Mouse (Mus musculus) small intestine, adult 2 months (tissue): Measurements from ENCODE around the gene Epha3. TPM values are rescaled to one million over a fixed set of nuclear protein-coding genes. Genes with fewer than 3 reads are reported as not detected.

Experiments used
- H3K27ac ChIP-seq: fragments of 200-500 bp; 2 replicates; pipeline ENCODE4 v1.5.1; 2012; ENCODE audit warnings: low read depth, low read length, control low read depth, inconsistent platforms; ENCODE audit not compliant: insufficient read depth
- H3K27me3 ChIP-seq: fragments of 200-500 bp; 2 replicates; pipeline ENCODE4 v1.6.1; 2012; ENCODE audit warnings: mild to moderate bottlenecking, moderate library complexity, low read length, inconsistent platforms; ENCODE audit not compliant: control insufficient read depth, insufficient read depth
- H3K36me3 ChIP-seq: fragments of 200-500 bp; 2 replicates; pipeline ENCODE4 v1.6.1; 2012; ENCODE audit warnings: mild to moderate bottlenecking, low read length, control low read depth, inconsistent platforms; ENCODE audit not compliant: control insufficient read depth, insufficient read depth
- H3K4me1 ChIP-seq: fragments of 200-500 bp; 2 replicates; pipeline ENCODE4 v1.6.1; 2012; ENCODE audit warnings: low read length, inconsistent platforms, mixed read lengths; ENCODE audit not compliant: control insufficient read depth, insufficient read depth, insufficient read length
- H3K4me3 ChIP-seq: fragments of 200-500 bp; 2 replicates; pipeline ENCODE4 v1.5.1; 2012; ENCODE audit warnings: low read depth, mild to moderate bottlenecking, control low read depth, inconsistent platforms, low read length, moderate library complexity
- CTCF ChIP-seq: fragments of 200-500 bp; IDR thresholded peaks from 2 replicates; pipeline ENCODE4 v1.5.1; 2012; ENCODE audit warnings: low read depth, mild to moderate bottlenecking, control low read depth, inconsistent platforms, low read length, moderate library complexity, mixed read lengths; ENCODE audit not compliant: insufficient replicate concordance, insufficient read length; ENCODE audit errors: extremely low read depth
- POLR2A ChIP-seq: fragments of 200-500 bp; IDR thresholded peaks from 2 replicates; pipeline ENCODE4 v1.6.1; 2012; ENCODE audit warnings: low read depth, mild to moderate bottlenecking, control low read depth, inconsistent platforms, low read length, moderate library complexity
- WGBS: fragments of 180-500 bp; shearing (Covaris S2); methylation state at CpG from one replicate; pipeline ENCODE4 v1.1.7; 2018; 5-methylcytosine and 5-hydroxymethylcytosine counted together
- polyA plus RNA-seq: library from polyadenylated mRNA; depleted of rRNA; stranded (reverse); fragments of >200 nt; gene quantifications from 2 replicates; pipeline ENCODE4 v1.2.3, GENCODE M21; 2012

Epha3 gene
- polyA plus RNA-seq, 1 experiment = 0.05 TPM

GRCm38 (mm10) chr16:63638701-63639100 lies 225.3 kb downstream of the Epha3 start:
- no peaks in the 10 kb centered on the region for H3K36me3 ChIP-seq
- no peaks in the 10 kb centered on the region for H3K27me3 ChIP-seq
- 65% methylated on average over 6 of the region's 6 CpGs for WGBS
- H3K27ac ChIP-seq = no peak overlapping the region
- no peak overlapping the region for H3K4me3 ChIP-seq
- no peaks in the 10 kb centered on the region for H3K4me1 ChIP-seq
- TF ChIP-seq POLR2A (no peak), CTCF (no peak)

- WGBS = 92% methylated on average over 5 of the region's 5 CpGs
- H3K27ac ChIP-seq = no peak overlapping the region
- no peaks in the 10 kb centered on the region for H3K4me1 ChIP-seq
- no peaks in the 10 kb centered on the region for H3K36me3 ChIP-seq
- H3K4me3 ChIP-seq = no peak overlapping the region
- TF ChIP-seq CTCF (no peak), POLR2A (no peak)
- H3K27me3 ChIP-seq = no peaks in the 10 kb centered on the region
Measured at GRCm38 (mm10) chr16:63633748-63634166, 230.2 kb downstream of the Epha3 start.

GRCm38 (mm10) chr16:63625229-63625628 lies 238.7 kb downstream of the Epha3 start:
- H3K4me3 ChIP-seq = no peak overlapping the region
- TF ChIP-seq CTCF = no peak
- no peak for TF ChIP-seq POLR2A
- H3K27me3 ChIP-seq = no peaks in the 10 kb centered on the region
- H3K36me3 ChIP-seq = no peaks in the 10 kb centered on the region
- no peaks in the 10 kb centered on the region for H3K4me1 ChIP-seq
- no peak overlapping the region for H3K27ac ChIP-seq

- H3K27me3 ChIP-seq = no peaks in the 10 kb centered on the region
- H3K27ac ChIP-seq = no peak overlapping the region
- H3K36me3 ChIP-seq = no peaks in the 10 kb centered on the region
- no peaks in the 10 kb centered on the region for H3K4me1 ChIP-seq
- TF ChIP-seq POLR2A (no peak), CTCF (no peak)
- H3K4me3 ChIP-seq = no peak overlapping the region
- 82% methylated on average over 6 of the region's 6 CpGs for WGBS
Measured at GRCm38 (mm10) chr16:63621845-63622244, 242.1 kb downstream of the Epha3 start.

- TF ChIP-seq CTCF (no peak), POLR2A (no peak)
- Histone ChIP-seq H3K4me1 (no peaks in the 10 kb centered on the region), H3K27me3 (no peaks in the 10 kb centered on the region), H3K27ac (no peak overlapping the region), H3K4me3 (no peak overlapping the region), H3K36me3 (no peaks in the 10 kb centered on the region)
- WGBS = 65% methylated on average over 3 of the region's 3 CpGs
Measured at GRCm38 (mm10) chr16:63615396-63615795, 248.6 kb downstream of the Epha3 start.

DNA sequence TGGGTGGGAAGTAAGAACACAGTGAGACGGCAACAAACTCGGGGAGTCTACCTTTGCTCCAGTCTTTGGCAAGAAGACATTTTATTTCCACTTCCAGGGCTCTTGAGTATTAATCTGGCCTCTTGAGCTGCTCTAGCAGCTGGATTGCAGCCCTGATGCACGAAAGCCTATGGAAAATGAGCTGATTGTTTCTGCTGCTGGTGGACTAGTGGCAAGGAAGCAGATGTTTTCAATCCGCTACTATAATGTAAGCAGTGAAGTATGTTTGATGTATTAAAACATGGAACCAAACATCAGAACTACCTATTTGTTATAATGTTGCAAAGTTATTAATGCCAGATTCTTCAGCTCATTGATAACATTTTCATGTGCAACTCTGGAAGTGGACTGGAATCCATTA lies 251.0 kb downstream of the Epha3 start:
- Histone ChIP-seq H3K36me3 (no peaks in the 10 kb centered on the region), H3K27ac (no peak overlapping the region), H3K27me3 (no peaks in the 10 kb centered on the region), H3K4me1 (no peaks in the 10 kb centered on the region), H3K4me3 (no peak overlapping the region)
- TF ChIP-seq CTCF = no peak
- TF ChIP-seq POLR2A = no peak
- 65% methylated on average over 4 of the region's 4 CpGs for WGBS

DNA sequence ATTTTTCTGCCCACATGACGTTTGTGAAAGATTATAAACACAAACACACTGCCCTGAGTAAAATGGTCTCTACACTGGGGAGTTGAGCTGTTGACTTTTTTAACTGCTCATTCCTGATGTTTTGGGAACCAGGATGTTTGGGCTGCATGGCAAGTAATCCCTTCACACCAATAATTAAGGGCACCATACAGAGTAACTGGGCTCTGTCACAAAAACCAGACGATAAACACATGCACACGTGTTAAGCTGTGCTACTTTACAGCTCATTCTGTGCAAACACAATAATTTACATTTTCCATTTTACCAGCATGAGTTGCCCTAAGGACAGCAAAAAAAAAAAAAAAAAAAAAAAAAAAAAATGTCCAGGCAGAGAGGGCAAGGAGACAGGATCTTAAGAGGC lies 263.7 kb downstream of the Epha3 start:
- TF ChIP-seq CTCF (no peak), POLR2A (no peak)
- 27% methylated on average over 3 of the region's 3 CpGs for WGBS
- H3K4me1 ChIP-seq = no peaks in the 10 kb centered on the region

DNA sequence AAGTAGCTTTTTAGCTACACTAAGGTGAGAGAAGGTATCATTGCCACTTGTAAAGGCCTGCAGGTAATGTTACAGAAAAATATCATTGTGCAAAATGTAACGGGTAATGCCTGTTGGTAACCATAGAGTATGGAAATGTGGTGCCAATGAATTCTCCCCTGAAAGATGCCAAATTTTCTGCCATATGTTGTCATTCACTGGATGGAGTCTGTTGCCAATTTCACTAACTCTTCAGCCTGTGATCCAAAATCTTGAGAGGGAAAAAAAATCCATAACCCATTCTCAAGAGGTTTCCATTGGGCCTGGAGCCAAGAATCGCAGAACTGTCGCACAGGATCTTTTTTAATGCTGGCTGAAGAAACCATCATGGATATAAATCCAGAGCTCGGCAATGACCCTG lies 269.3 kb downstream of the Epha3 start:
- TF ChIP-seq CTCF (no peak), POLR2A (no peak)
- Histone ChIP-seq H3K4me3 (no peak overlapping the region), H3K4me1 (no peaks in the 10 kb centered on the region), H3K27me3 (no peaks in the 10 kb centered on the region), H3K36me3 (no peaks in the 10 kb centered on the region), H3K27ac (no peak overlapping the region)
- WGBS = 88% methylated on average over 4 of the region's 4 CpGs

More for the DNA sequence above, 263.7 kb downstream of the Epha3 start:
- H3K27me3 ChIP-seq = no peaks in the 10 kb centered on the region
- H3K27ac ChIP-seq = no peak overlapping the region
- H3K36me3 ChIP-seq = no peaks in the 10 kb centered on the region
- H3K4me3 ChIP-seq = no peak overlapping the region
